22 mouse cellular contexts compared by ENCODE assay signal in genomic region chr9:111220551-111221080, GRCm38 (mm10). TPM values are rescaled to one million over a fixed set of nuclear protein-coding genes. Genes with fewer than 3 reads are reported as not detected.
DNase-seq lines count a peak whose midpoint lies in the region; ATAC-seq and TF ChIP-seq lines count a peak whose summit lies in the region.
"Had no signal": no experiment of that assay in that cellular context is flagged by ENCODE, and none has a peak within 500 bp of the region (broad histone marks: within the 10 kb centered on the region; RNA-seq: fewer than 3 reads in every experiment).

No protein-coding gene starts in this region.

- no peak overlapping the region for H3K4me3 ChIP-seq in CH12.LX (replicated peaks in 1 of 3; ENCODE audit: low read depth in 2 of 3, low read length in 2 of 3, poor library complexity in 1 of 3)
- H3K4me3 ChIP-seq in lung, adult 2 months (replicated peaks; ENCODE audit: extremely low read depth, low read depth, low read length) = no peak overlapping the region
- H3K4me3 ChIP-seq in forebrain, postnatal 0 days (ENCODE audit: low read depth, low read length) = no peak overlapping the region
- H3K4me3 ChIP-seq: embryonic facial prominence, embryonic 10.5 days; forebrain, embryonic 10.5 days; heart, embryonic 10.5 days; intestine, embryonic 15.5 days had no signal

- in situ Hi-C loops in CH12.LX (cut with MboI; ENCODE audit: low pct_ligation_motif_present, low pct_unique_long_range_greater_than_20kb, low sequenced_read_pairs) = no loop called here

- no peak overlapping the region for H3K4me2 ChIP-seq in CH12.LX (ENCODE audit: insufficient read depth, low read depth, poor library complexity, severe bottlenecking)
- H3K4me2 ChIP-seq in forebrain, postnatal 0 days (ENCODE audit: low read depth) = no peak overlapping the region
- H3K4me2 ChIP-seq: hindbrain, embryonic 14.5 days; intestine, embryonic 15.5 days had no signal

- H3K9ac ChIP-seq in CH12.LX (ENCODE audit: insufficient read depth, low read depth) = no peak overlapping the region
- no peak overlapping the region for H3K9ac ChIP-seq in forebrain, postnatal 0 days
- H3K9ac ChIP-seq: hindbrain, embryonic 14.5 days; intestine, embryonic 15.5 days had no signal

- dilution Hi-C loops in CH12.LX (cut with MboI; ENCODE audit: extremely low pct_ligation_motif_present, extremely low pct_unique_long_range_greater_than_20kb, low sequenced_read_pairs) = no loop called here

- peak; percentile 29 for DNase-seq in CH12.LX (ENCODE audit: extremely low read depth)
- DNase-seq in monocyte, adult 2 months (ENCODE audit: low read depth in 1 of 2, low spot score in 2 of 2) = peak; percentile 1 to 3
- no peak for DNase-seq in adrenal gland, postnatal 36 days
- no peak for DNase-seq in embryo, embryonic 11 days
- no peak for DNase-seq in lung, adult 2 months
- no peak for DNase-seq in forebrain, postnatal 0 days
- DNase-seq: adrenal gland, postnatal 14 days; cerebellum, adult 9-10 months; cerebellum, postnatal 25 days; gastrocnemius, postnatal 36 days; heart, adult 18-20 months; heart, postnatal 10 days; heart, postnatal 4 days had no signal

- H3K4me1 ChIP-seq in CH12.LX (ENCODE audit: control insufficient read depth in 1 of 2, insufficient read depth in 2 of 2) = peaks cover 2 to 24% of the 10 kb centered on the region in 2 experiments; a peak in 3 of 4 replicates
- H3K4me1 ChIP-seq in lung, adult 2 months (ENCODE audit: control insufficient read depth, insufficient read depth, low read length) = no peaks in the 10 kb centered on the region
- H3K4me1 ChIP-seq in forebrain, postnatal 0 days (ENCODE audit: insufficient read depth) = no peaks in the 10 kb centered on the region
- H3K4me1 ChIP-seq: forebrain, embryonic 10.5 days; intestine, embryonic 15.5 days had no signal

- TF ChIP-seq EP300 in CH12.LX (IDR thresholded peaks at IDR 0.05; ENCODE audit: low read length) = no peak; the same call in 1 of the 2 replicates

- peaks cover 22 to 85% of the 10 kb centered on the region in 2 experiments for H3K36me3 ChIP-seq in CH12.LX (replicated peaks in 1 of 2; ENCODE audit: control insufficient read depth in 1 of 2, insufficient read depth in 1 of 2, low read length in 1 of 2)
- H3K36me3 ChIP-seq in forebrain, postnatal 0 days (ENCODE audit: insufficient read depth) = peaks cover 38% of the 10 kb centered on the region

- WGBS in lung, adult 2 months = 89% methylated on average over 5 of the region's 5 CpGs
- 91% methylated on average over 5 of the region's 5 CpGs for WGBS in forebrain, postnatal 0 days

- no peaks in the 10 kb centered on the region for H3K79me2 ChIP-seq in CH12.LX (replicated peaks; ENCODE audit: control insufficient read depth, extremely low read depth, insufficient read depth, poor library complexity, severe bottlenecking)

- no peaks in the 10 kb centered on the region for H3K9me3 ChIP-seq in CH12.LX (replicated peaks; ENCODE audit: low read length)
- no peaks in the 10 kb centered on the region for H3K9me3 ChIP-seq in forebrain, postnatal 0 days (ENCODE audit: low read length)
- H3K9me3 ChIP-seq: embryonic facial prominence, embryonic 10.5 days; forebrain, embryonic 10.5 days; heart, embryonic 10.5 days; intestine, embryonic 15.5 days had no signal

- no peak overlapping the region for H3K27ac ChIP-seq in CH12.LX (ENCODE audit: insufficient read depth, low read depth)
- no peak overlapping the region for H3K27ac ChIP-seq in forebrain, postnatal 0 days (ENCODE audit: low read depth, low read length)
- H3K27ac ChIP-seq: embryonic facial prominence, embryonic 10.5 days; forebrain, embryonic 10.5 days; heart, embryonic 10.5 days; hindbrain, embryonic 14.5 days; intestine, embryonic 15.5 days had no signal

- peak; percentile 66 for ATAC-seq in granulocyte monocyte progenitor cell, adult 5-6 weeks (replicated peaks; ENCODE audit: poor library complexity, severe bottlenecking)
- no peak for ATAC-seq in forebrain, postnatal 0 days
- ATAC-seq: activated CD4-positive, CD25-positive, alpha-beta regulatory T cell, adult 4 months; forebrain, embryonic 14.5 days; intestine, embryonic 15.5 days; Patski had no signal

- no peak for TF ChIP-seq POLR2A in CH12.LX (IDR thresholded peaks at IDR 0.05; ENCODE audit: low read depth, low read length)
- TF ChIP-seq POLR2A in lung, adult 2 months (IDR thresholded peaks at IDR 0.05; ENCODE audit: borderline replicate concordance, extremely low read depth, low read depth, low read length) = no peak

- no peak for TF ChIP-seq RAD21 in CH12.LX (IDR thresholded peaks at IDR 0.05; ENCODE audit: low read depth, low read length)

- no peak for TF ChIP-seq CTCF in CH12.LX (conservative IDR thresholded peaks at IDR 0.05 in 1 of 2, IDR thresholded peaks at IDR 0.05 in 1 of 2; ENCODE audit: low read depth in 2 of 2, low read length in 2 of 2)
- TF ChIP-seq CTCF in lung, adult 2 months (IDR thresholded peaks at IDR 0.05; ENCODE audit: insufficient read depth, low read length) = no peak
- no peak for TF ChIP-seq CTCF in forebrain, postnatal 0 days (IDR thresholded peaks at IDR 0.05; ENCODE audit: low read depth)

- H3K27me3 ChIP-seq in CH12.LX (replicated peaks) = no peaks in the 10 kb centered on the region
- H3K27me3 ChIP-seq in forebrain, postnatal 0 days (ENCODE audit: insufficient read depth, low read length) = no peaks in the 10 kb centered on the region
- H3K27me3 ChIP-seq: intestine, embryonic 15.5 days; Patski had no signal

TF ChIP-seq in CH12.LX, 34 proteins besides CTCF, POLR2A, EP300 and RAD21:
- TF ChIP-seq IRF4 (IDR thresholded peaks at IDR 0.05; ENCODE audit: low read depth, low read length) (0 out of 2 replicates have a peak, but pooled peaks have one; percentile 38), POLR2AphosphoS2 (IDR thresholded peaks at IDR 0.05; ENCODE audit: low read depth, low read length) (no peak), RCOR1 (conservative IDR thresholded peaks at IDR 0.05; ENCODE audit: low read depth, low read length) (0 out of 2 replicates have a peak, but pooled peaks have one; percentile 17), NELFE (IDR thresholded peaks at IDR 0.05; ENCODE audit: low read depth, low read length) (no peak), JUN (IDR thresholded peaks at IDR 0.05; ENCODE audit: insufficient read depth, low read depth, low read length) (no peak), ZKSCAN1 (IDR thresholded peaks at IDR 0.05; ENCODE audit: borderline replicate concordance, low read depth, low read length) (no peak), ZNF384 (IDR thresholded peaks at IDR 0.05; ENCODE audit: low read depth, low read length) (no peak), USF2 (conservative IDR thresholded peaks at IDR 0.05; ENCODE audit: low read depth, low read length) (no peak)

RNA-seq across cellular contexts. Expression of gene Mlh1, which starts 51.0 kb away (rescaled TPM):
- total RNA-seq in CH12.LX (2012; rRNA removed) = 25.7 and 33.0 TPM in 2 replicates
- 54.8 and 57.9 TPM in 2 replicates for total RNA-seq in CH12.LX (2014; rRNA removed)
- polyA plus RNA-seq in CH12.LX (2012; ENCODE audit: insufficient read length, low read depth) = 46.3 and 50.2 TPM in 2 replicates
- total RNA-seq in granulocyte monocyte progenitor cell, adult 5-6 weeks (2014; fragmentation: Nextera tagmentation) = 46.0 and 47.0 TPM in 2 replicates
- 46.9 and 61.6 TPM in 2 replicates for total RNA-seq in granulocyte monocyte progenitor cell, adult 5-6 weeks (2017)
- 10 to 100 TPM; 14.0 to 15.3 TPM for total RNA-seq in adrenal gland, postnatal 36 days (2021)
- polyA plus RNA-seq in lung, adult 2 months (2012; rRNA removed) = 9.0 and 10.8 TPM in 2 replicates
- 23.0 and 23.6 TPM in 2 replicates for total RNA-seq in forebrain, postnatal 0 days (2014; rRNA removed)
- polyA plus RNA-seq in forebrain, postnatal 0 days (2015; fragmentation: Nextera tagmentation; extraction: Ambion mirVana) = 17.3 and 18.4 TPM in 2 replicates

RNA-seq across cellular contexts. Expression of gene Epm2aip1, which starts 51.1 kb away (rescaled TPM):
- total RNA-seq in CH12.LX (2012; rRNA removed) (8.9 and 9.3 TPM in 2 replicates), CH12.LX (2014; rRNA removed) (11.2 and 12.2 TPM in 2 replicates)
- polyA plus RNA-seq in CH12.LX (2012; ENCODE audit: insufficient read length, low read depth) = 8.9 and 11.4 TPM in 2 replicates
- total RNA-seq in granulocyte monocyte progenitor cell, adult 5-6 weeks (2014; fragmentation: Nextera tagmentation) = 21.9 and 25.8 TPM in 2 replicates
- total RNA-seq in granulocyte monocyte progenitor cell, adult 5-6 weeks (2017) = 15.9 and 18.7 TPM in 2 replicates
- 10 to 100 TPM; 43.5 to 48.6 TPM for total RNA-seq in adrenal gland, postnatal 36 days (2021)
- 7.3 and 10.1 TPM in 2 replicates for polyA plus RNA-seq in lung, adult 2 months (2012; rRNA removed)
- total RNA-seq in forebrain, postnatal 0 days (2014; rRNA removed) = 75.9 and 101 TPM in 2 replicates
- polyA plus RNA-seq in forebrain, postnatal 0 days (2015; fragmentation: Nextera tagmentation; extraction: Ambion mirVana) = 28.2 and 37.0 TPM in 2 replicates

Comparison
In these comparisons a context has a peak if more than half of its experiments do, and no peak if none do; other contexts are left out.
1. DNase-seq: peak in CH12.LX (single experiment) and monocyte, adult 2 months (2 of 2); none in adrenal gland, postnatal 36 days (0 of 2), embryo, embryonic 11 days (single experiment), lung, adult 2 months (single experiment) and forebrain, postnatal 0 days (single experiment).